Mouse (Mus musculus) thymus, postnatal 25 days (tissue): ENCODE measurements around the gene Adgrg1.

ENCODE experiments used
- DNase-seq: peaks from one replicate; pipeline ENCODE4 v3.0.0; 2022

Gene Adgrg1

GRCm38 (mm10) chr8:95044811-95045210, 70.3 kb downstream of the Adgrg1 start:
- no peak for DNase-seq

DNA sequence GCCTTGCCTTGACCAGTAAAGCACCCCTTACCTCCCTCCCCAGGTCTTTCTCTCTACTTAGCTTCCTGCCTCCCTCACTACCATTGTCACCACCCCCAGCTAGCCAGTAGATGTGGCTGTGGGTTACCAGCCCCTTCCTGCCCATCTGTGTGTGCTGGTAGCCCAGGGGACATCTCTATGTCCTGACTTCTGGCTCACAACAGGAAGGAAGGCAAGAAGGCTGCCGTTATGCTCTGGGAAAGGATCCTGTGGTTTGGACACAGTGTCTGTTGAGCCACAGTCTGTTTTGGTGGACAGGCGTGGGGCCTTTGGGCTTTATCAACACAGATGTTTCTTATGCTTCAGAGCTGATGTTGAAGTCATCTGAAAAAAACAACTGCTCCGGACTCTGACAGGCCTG, 72.4 kb downstream of the Adgrg1 start:
- DNase-seq, result no peak

DNA sequence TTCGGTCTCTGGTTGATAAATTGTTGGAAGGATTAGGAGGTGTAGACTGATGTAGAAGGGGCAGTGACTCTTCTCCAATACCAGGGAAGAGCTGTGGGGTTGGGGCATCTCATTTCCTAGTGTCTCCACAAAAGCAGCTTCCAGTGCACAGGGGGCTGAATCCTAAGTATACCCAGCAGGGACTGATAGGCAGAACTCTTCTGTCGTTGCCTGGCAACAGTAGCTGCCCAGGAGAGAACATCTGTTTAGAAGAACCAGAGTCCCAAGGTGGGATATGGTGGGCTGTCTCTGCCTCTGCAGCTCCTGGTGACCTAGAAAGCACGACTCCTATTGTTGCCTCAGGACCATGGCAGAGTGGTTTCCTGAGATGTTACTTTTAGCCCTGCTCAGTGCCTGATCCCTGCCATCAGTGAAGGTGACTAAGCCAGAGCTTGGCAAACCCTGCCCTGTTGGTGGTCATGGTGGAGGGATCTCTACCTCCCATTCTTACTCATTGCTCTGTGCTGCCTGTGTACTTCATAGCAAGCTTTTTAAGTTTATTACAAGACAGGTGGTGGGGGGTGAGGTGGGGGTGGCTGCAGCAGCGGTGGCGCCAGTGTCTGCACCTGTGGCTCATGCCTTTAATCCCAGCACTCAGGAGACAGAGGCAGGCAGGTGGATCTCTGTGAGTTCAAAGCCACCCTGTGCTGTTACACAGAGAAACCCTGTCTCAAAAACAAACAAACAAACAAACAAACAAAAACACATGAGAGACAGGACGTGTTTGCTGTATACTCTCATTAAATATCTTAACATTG, 73.5 kb downstream of the Adgrg1 start:
- no peak for DNase-seq

DNA sequence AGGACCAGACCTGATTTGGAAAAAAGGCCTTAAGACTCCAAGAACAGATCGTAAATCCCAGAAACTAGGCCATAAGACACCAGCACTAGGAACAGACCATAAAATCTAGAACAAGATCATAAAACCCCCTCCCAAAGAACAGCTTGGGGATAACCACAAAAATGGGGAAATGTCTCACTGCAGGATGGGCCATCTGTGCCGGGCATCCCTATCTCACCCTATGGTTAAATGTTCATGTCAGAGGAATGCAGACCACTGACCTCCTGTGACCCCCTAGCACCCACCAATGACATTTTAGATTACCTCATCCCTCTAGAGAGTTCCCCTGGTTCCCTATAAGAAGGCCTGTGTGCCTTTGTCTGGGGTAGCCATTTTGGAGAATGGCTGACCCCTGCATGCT, 75.1 kb downstream of the Adgrg1 start:
- no peak for DNase-seq

DNA sequence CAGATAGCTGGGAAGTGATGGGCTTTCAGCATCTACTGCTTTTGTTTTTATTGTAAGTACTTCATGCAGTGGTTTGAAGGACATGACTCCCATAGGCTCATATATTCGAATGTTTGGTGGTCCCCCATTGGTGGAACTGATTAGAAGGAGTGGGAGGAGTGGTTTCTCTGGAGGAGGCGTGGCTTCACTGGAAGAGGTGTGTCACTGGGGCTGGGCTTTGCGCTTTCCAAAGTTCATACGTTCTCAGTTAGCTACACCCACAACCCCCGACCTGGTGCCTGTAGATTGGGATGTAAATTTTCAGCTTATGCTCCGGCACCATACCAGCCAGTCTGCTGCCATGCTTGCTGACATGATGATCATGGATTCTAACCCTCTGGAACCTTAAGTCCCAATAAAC, 79.9 kb downstream of the Adgrg1 start:
- DNase-seq, result no peak

DNA sequence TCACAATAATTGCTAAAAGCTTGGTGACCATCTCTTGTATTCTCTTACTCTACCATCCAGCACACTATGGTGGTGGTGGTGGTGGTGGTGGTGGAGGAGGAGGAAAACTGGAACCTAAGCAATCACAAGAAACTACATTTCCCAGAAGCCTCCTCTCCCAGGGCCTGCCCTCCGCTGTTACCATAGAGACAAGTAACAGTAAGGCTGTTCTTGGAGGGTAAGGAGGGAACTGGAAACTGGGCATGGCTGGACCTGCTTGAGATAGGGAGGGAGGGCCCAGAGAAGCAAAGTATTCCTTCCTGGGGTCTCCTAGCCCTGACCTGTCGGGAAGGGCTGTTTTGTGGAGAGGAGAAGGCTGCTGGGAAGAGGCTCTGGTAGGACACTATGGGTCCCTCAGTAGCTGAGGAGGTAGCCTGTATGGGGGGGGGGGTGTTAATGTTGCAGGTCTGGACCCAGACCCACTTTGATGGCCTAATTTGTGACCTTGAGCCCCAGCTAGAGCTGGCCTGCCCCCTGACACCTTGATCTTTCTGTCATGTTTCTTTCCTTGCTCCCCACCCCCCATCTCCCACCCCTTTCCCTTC, 80.5 kb downstream of the Adgrg1 start, which contains the start of gene Drc7:
Gene Drc7 (plus strand): TSS at position 177 of the 584 bp plus-strand sequence.
- DNase-seq, result no peak

DNA sequence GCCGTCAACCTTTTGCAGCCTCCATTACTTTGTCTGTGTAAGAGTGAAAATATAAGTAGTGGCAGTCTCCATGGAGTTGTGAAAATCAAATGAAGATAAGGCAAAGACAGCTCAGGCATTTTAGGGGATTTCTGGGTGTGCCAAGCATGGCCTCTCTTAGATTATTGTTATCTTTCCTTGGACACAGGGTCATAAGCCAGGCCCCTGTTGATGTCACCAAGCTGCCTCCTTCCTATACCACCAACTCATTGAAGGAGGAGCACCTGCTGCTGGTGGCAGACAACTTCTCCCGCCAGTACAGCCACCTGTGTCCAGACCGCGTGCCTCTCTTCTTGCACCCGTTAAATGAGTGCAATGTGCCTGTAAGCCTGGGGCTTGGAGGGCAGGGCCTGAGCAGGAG, 81.9 kb downstream of the Adgrg1 start:
- DNase-seq, result peak; percentile 18

GRCm38 (mm10) chr8:95058661-95059060, 84.1 kb downstream of the Adgrg1 start:
- peak; percentile 17 for DNase-seq

DNA sequence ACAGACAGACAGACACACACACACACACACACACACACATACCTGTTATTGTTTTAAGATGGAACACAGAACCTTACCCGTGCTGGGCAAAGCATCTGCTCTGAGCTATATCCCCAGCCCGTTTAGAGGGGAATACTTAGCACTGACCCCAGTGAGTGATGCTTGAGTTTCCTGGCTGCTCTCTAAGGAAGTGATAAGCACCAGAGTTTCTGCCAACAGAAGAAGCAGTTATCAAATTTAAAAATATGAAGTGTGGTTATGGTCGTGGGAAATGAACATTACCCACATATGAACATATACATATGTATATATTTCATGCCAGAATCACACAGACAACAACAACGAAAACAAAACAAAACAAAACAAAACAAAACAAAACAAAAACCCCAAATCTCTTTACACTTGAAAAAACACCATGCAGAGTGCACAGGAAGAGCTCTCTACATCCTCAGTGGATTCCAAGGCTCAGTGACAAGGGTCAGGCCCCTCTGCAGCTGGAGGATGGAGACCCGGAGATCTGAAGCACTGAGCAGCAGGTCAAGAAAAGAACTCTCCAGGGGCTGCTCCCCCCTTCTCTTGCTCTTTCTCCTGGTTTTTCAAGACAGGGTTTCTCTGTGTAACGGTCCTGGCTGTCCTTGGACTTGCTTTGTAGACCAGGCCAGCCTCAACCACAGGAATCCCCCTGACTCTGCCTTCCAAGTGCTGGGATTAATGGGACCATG, 85.4 kb downstream of the Adgrg1 start:
- no peak for DNase-seq
